Mouse (Mus musculus) thymus, adult 2 months (tissue): ENCODE results near the gene Calr. TPM values are rescaled to one million over a fixed set of nuclear protein-coding genes. Genes with fewer than 3 reads are reported as not detected.

Experiments
- DNase-seq: peaks from one replicate; pipeline ENCODE4 v3.0.0; 2021
- H3K27ac ChIP-seq: fragments of 200-500 bp; 2 replicates; pipeline ENCODE4 v1.5.1; 2012; ENCODE audit warnings: low read length, control low read depth; ENCODE audit not compliant: control insufficient read depth, insufficient read depth
- H3K27me3 ChIP-seq: fragments of 200-500 bp; 2 replicates; pipeline ENCODE4 v1.6.1; 2012; ENCODE audit warnings: mild to moderate bottlenecking, low read length, moderate library complexity, mixed read lengths; ENCODE audit not compliant: control insufficient read depth, insufficient read depth
- H3K36me3 ChIP-seq: fragments of 200-500 bp; 2 replicates; pipeline ENCODE4 v1.6.1; 2012; ENCODE audit warnings: mild to moderate bottlenecking, low read length, moderate library complexity; ENCODE audit not compliant: control insufficient read depth, insufficient read depth
- H3K4me1 ChIP-seq: fragments of 200-500 bp; replicated peaks from 2 replicates; pipeline ENCODE4 v1.6.1; 2012; ENCODE audit warnings: low read length; ENCODE audit not compliant: control insufficient read depth, insufficient read depth
- H3K4me3 ChIP-seq: fragments of 200-500 bp; 2 replicates; pipeline ENCODE4 v1.5.1; 2012; ENCODE audit warnings: mild to moderate bottlenecking, low read length, control low read depth, moderate library complexity; ENCODE audit not compliant: control insufficient read depth, insufficient read depth
- CTCF ChIP-seq: fragments of 200-500 bp; IDR thresholded peaks from 2 replicates; pipeline ENCODE4 v1.5.1; 2012; ENCODE audit warnings: mild to moderate bottlenecking, control low read depth, low read length, moderate library complexity, borderline replicate concordance; ENCODE audit not compliant: control insufficient read depth, poor library complexity, insufficient read depth; ENCODE audit errors: extremely low read depth
- POLR2A ChIP-seq: fragments of 200-500 bp; IDR thresholded peaks from 2 replicates; pipeline ENCODE4 v1.6.1; 2012; ENCODE audit warnings: mild to moderate bottlenecking, low read length, control low read depth, moderate library complexity; ENCODE audit not compliant: control insufficient read depth, poor library complexity, insufficient read depth; ENCODE audit errors: extremely low read depth
- WGBS: fragments of 180-500 bp; shearing (Covaris S2); methylation state at CpG from one replicate; pipeline ENCODE4 v1.1.7; 2018; 5-methylcytosine and 5-hydroxymethylcytosine counted together
- polyA plus RNA-seq: library from polyadenylated mRNA; depleted of rRNA; stranded (reverse); fragments of >200 nt; gene quantifications from 2 replicates; pipeline ENCODE4 v1.2.3, GENCODE M21; 2012

The Calr gene
- polyA plus RNA-seq, 1 experiment, result 186 TPM

DNA sequence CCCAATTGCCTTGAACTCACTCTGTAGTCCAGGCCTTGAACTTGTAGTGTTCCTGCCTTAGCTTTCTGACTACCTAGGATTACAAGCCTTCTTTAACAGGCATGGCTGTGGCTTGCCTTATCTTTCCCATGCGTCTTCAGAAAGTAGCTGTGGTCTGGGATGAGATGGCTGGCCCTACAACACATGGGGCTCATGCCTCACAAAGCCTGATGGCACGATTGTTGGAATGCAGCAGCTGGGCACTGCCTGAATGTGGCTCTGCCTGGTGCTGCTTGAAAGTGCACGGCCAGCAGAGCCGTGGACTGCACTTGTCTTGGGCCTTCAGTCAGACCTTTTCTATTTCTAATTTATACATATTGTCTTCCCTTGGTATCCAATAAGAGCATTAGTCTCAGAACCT lies 38.0 kb upstream of the Calr start:
- Histone ChIP-seq H3K4me1 (no peaks in the 10 kb centered on the region), H3K4me3 (no peak overlapping the region), H3K27me3 (no peaks in the 10 kb centered on the region), H3K36me3 (peaks cover 12% of the 10 kb centered on the region), H3K27ac (no peak overlapping the region)
- DNase-seq, result no peak
- TF ChIP-seq CTCF (no peak), POLR2A (no peak)
- WGBS, result 93% methylated on average over 4 of the region's 4 CpGs

DNA sequence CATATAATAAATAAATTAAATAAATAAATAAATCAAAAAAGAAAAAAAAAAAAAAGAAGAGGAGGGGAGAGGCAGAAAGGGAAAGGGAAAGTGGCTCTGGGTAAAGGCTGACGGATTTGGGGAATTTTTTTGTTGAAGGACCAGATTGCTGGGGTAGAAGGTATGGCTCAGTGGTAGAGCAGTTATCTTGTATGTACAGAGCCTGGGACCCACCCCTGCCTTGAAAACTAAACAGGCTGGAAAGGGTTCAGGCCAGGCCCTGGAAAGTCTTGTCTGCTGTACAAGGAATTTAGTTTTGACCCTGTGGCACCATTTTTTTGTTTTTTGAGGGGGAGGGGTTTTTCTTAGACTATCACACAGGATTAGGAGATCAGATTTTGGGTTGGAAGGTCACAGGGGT lies 32.2 kb upstream of the Calr start:
- Histone ChIP-seq H3K27me3 (no peaks in the 10 kb centered on the region), H3K27ac (no peak overlapping the region), H3K36me3 (no peaks in the 10 kb centered on the region), H3K4me1 (no peaks in the 10 kb centered on the region), H3K4me3 (no peak overlapping the region)
- no peak for DNase-seq
- WGBS, result 94% methylated on average over 1 of the region's 1 CpGs
- TF ChIP-seq CTCF, result no peak

DNA sequence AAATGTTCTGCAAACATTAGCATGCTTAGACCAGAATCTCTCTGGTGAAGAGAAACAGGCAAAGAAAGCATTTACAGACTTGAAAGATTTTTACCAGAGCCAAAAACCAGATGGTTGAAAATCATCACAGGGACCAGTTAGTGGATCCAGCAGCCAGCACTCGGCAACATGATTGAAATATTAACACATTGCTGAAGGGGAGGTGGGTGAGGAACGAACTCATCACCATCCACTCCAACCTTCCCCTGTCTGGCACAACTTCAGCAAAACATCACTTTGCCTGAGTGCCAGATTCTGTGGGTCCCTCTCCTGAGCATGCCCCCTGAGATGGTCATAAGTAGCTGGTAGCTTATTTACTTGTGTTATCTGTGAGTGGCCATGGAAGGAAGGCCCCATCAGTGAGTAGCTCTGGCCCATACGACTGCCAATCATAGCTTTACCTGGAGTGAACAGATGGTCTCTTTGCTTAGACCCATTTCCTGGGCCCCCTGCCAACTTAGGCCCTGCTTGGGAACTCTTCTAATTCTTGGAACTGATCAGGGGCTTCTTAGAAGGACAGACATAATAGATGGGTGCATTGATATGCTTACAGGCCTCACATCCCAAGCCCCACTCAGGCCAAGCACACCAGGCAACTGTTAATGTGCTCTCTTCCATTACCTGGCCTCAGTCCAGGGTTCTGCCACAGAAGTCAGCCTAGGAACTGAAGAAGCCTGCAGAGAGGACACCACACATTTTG lies 30.7 kb upstream of the Calr start:
- Histone ChIP-seq H3K27ac (no peak overlapping the region), H3K27me3 (no peaks in the 10 kb centered on the region), H3K36me3 (no peaks in the 10 kb centered on the region), H3K4me3 (no peak overlapping the region), H3K4me1 (peaks cover 8% of the 10 kb centered on the region)
- DNase-seq, result no peak
- TF ChIP-seq POLR2A (no peak), CTCF (no peak)
- WGBS, result 87% methylated on average over 3 of the region's 3 CpGs

DNA sequence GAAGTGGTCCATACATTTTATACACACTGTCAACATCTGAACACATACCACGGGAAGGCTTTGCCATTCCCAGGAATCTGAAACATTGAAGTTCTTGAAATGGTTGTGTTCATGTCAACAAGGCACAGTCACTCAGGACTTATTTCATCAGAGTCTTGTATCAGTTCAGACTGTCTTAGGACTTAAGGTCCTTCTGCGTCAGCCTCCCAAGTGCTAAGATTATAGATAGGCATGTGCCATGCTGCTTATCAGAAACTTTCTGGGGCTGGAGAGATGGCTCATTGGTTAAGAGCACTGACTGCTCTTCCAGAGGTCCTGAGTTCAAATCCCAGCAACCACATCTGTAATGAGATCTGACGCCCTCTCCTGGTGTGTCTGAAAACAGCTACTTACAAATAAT lies 27.6 kb upstream of the Calr start:
- H3K36me3 ChIP-seq, result no peaks in the 10 kb centered on the region; the same call in 1 of the 2 replicates
- H3K4me3 ChIP-seq, result no peak overlapping the region
- no peak for DNase-seq
- H3K27ac ChIP-seq, result no peak overlapping the region
- H3K4me1 ChIP-seq, result peaks cover 16% of the 10 kb centered on the region
- H3K27me3 ChIP-seq, result no peaks in the 10 kb centered on the region
- WGBS, result 93% methylated on average over 3 of the region's 3 CpGs
- TF ChIP-seq POLR2A (no peak), CTCF (no peak)

- TF ChIP-seq POLR2A (no peak), CTCF (no peak)
- no peak for DNase-seq
- peak overlapping the region; percentile 49; the same call in 1 of the 2 replicates for H3K4me3 ChIP-seq
- peaks cover 16% of the 10 kb centered on the region for H3K4me1 ChIP-seq
- H3K27ac ChIP-seq, result no peak overlapping the region
- peaks cover 10% of the 10 kb centered on the region for H3K36me3 ChIP-seq
- 70% methylated on average over 4 of the region's 4 CpGs for WGBS
- H3K27me3 ChIP-seq, result no peaks in the 10 kb centered on the region
Observed at GRCm38 (mm10) chr8:84873016-84873415, 26.3 kb upstream of the Calr start.

DNA sequence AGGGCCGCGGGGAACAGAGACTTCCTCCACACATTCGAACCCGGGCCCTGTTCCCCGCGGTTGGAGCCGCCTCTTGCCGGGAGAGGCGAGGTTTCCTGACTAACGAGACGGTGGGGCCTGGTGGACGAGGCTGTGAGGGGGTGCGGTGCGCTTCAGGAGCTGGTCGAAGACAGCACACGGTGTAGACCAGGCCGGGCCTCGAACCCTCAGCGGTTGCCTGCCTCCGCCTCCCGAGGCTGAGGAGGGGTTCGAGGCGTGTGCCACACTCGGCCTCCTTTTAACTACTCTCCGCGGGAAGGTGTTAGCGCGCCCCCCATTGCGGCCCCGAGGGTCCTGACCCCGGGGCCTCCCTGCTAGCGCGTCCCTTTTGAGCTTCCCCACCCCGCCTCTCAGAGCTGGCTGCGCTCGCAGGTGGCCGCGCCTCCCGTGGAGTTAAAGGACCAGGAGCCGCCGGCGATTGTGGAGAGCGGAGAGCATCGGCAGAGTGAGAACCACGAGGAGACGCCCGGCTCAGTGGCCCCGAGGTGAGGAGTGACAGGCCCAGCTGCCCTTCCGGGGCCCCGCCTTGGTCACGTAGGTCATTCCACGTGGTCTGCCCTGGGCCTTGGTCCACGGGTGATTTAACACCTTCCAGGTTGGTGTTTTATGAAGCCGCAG lies 25.7 kb upstream of the Calr start:
- DNase-seq, result peak; percentile 37
- Histone ChIP-seq H3K27me3 (no peaks in the 10 kb centered on the region), H3K36me3 (peaks cover 16% of the 10 kb centered on the region), H3K4me3 (peak overlapping the region; percentile 49), H3K27ac (no peak overlapping the region), H3K4me1 (peaks cover 16% of the 10 kb centered on the region)
- 0 out of 2 replicates have a peak, but pooled peaks have one; percentile 14 for TF ChIP-seq POLR2A
- TF ChIP-seq CTCF, result no peak
- 3% methylated on average over 54 of the region's 54 CpGs for WGBS
